8 mouse cellular contexts compared by ENCODE assay signal in the genomic region with DNA sequence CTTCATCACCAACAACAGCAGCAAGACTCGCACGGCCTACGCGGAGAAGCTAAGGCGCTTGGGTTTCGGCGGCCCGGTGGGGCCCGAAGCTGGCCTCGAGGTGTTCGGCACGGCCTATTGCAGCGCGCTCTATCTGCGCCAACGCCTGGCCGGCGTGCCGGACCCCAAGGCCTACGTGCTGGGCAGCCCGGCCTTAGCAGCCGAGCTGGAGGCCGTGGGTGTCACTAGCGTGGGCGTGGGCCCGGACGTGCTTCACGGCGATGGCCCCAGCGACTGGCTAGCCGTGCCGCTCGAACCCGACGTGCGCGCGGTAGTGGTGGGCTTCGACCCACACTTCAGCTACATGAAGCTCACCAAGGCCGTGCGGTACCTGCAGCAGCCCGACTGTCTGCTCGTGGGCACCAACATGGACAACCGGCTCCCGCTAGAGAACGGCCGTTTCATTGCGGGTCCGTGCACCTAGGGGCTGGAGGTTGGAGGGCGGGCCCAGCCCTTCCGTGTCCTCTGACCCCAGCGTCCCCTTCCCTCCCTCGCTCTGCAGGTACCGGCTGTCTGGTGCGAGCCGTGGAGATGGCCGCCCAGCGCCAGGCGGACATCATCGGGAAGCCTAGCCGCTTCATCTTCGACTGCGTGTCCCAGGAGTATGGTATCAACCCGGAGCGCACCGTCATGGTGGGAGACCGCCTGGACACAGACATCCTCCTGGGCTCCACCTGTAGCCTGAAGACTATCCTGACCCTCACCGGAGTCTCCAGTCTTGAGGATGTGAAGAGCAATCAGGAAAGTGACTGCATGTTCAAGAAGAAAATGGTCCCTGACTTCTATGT. TPM values are rescaled to one million over a fixed set of nuclear protein-coding genes. Genes with fewer than 3 reads are reported as not detected.
A peak's percentile ranks its signal among the peaks of the same experiment; 100 is the strongest.
DNase-seq lines count a peak whose midpoint lies in the region; ATAC-seq and TF ChIP-seq lines count a peak whose summit lies in the region.

No protein-coding gene starts in this region.

- H3K4me1 ChIP-seq in kidney, adult 2 months (ENCODE audit: control insufficient read depth, insufficient read depth, low read length) = peaks cover 16% of the 10 kb centered on the region
- H3K4me1 ChIP-seq in neural tube, embryonic 13.5 days (replicated peaks) = peaks cover 49% of the 10 kb centered on the region

- H3K9me3 ChIP-seq in neural tube, embryonic 13.5 days = no peaks in the 10 kb centered on the region

- peak overlapping the region; percentile 90 for H3K9ac ChIP-seq in neural tube, embryonic 13.5 days

- peak overlapping the region; percentile 70 for H3K4me3 ChIP-seq in kidney, adult 2 months (ENCODE audit: insufficient read depth, low read depth, low read length)
- peak overlapping the region; percentile 91 for H3K4me3 ChIP-seq in neural tube, embryonic 13.5 days

- peak overlapping the region; percentile 100 for H3K4me2 ChIP-seq in neural tube, embryonic 13.5 days

- ATAC-seq in neural tube, embryonic 13.5 days (ENCODE audit: low read depth) = peak; percentile 44

- no peaks in the 10 kb centered on the region for H3K27me3 ChIP-seq in kidney, adult 2 months (replicated peaks; ENCODE audit: control insufficient read depth, insufficient read depth, low read length)
- H3K27me3 ChIP-seq in neural tube, embryonic 13.5 days = no peaks in the 10 kb centered on the region

- TF ChIP-seq POLR2A in kidney, adult 2 months (IDR thresholded peaks at IDR 0.05; ENCODE audit: low read depth, low read length) = no peak

- H3K27ac ChIP-seq in kidney, adult 2 months (ENCODE audit: insufficient read depth, low read depth, low read length) = peak overlapping the region; percentile 80
- peak overlapping the region; percentile 91 for H3K27ac ChIP-seq in neural tube, embryonic 13.5 days (replicated peaks)

- WGBS in kidney, adult 2 months = 2% methylated on average over 68 of the region's 68 CpGs
- 1% methylated on average over 66 of the region's 68 CpGs for WGBS in neural tube, embryonic 13.5 days

- TF ChIP-seq CTCF in kidney, adult 2 months (conservative IDR thresholded peaks at IDR 0.05; ENCODE audit: insufficient read depth, insufficient read length, low read depth, low read length) = no peak

- no peaks in the 10 kb centered on the region for H3K36me3 ChIP-seq in kidney, adult 2 months (ENCODE audit: control insufficient read depth, insufficient read depth, low read length)
- peaks cover 31% of the 10 kb centered on the region for H3K36me3 ChIP-seq in neural tube, embryonic 13.5 days

- DNase-seq in kidney, adult 2 months = no peak
- DNase-seq in kidney, adult 9 months = no peak
- DNase-seq in MN1 (ENCODE audit: low spot score) = peak; percentile 64
- peak; percentile 60 for DNase-seq in embryo, embryonic 11 days
- DNase-seq in heart, postnatal 4 days = peak; percentile 50
- peak; percentile 56 for DNase-seq in liver
- DNase-seq in layer of hippocampus, adult 9-10 months (ENCODE audit: low spot score) = no peak

RNA-seq across cellular contexts. Expression of a gene that starts 0.7 kb away (rescaled TPM):
- polyA plus RNA-seq in kidney, adult 2 months (2012; rRNA removed) = 38.7 and 46.5 TPM in 2 replicates
- 10 to 100 TPM; 46.5 to 49.3 TPM for total RNA-seq in heart, postnatal 4 days (2021)
- 54.9 and 57.4 TPM in 2 replicates for polyA plus RNA-seq in neural tube, embryonic 13.5 days (2015; fragmentation: Nextera tagmentation; extraction: Ambion mirVana)

RNA-seq across cellular contexts. Expression of a gene that starts 0.8 kb away (rescaled TPM):
- 63.7 and 72.8 TPM in 2 replicates for polyA plus RNA-seq in kidney, adult 2 months (2012; rRNA removed)
- total RNA-seq in heart, postnatal 4 days (2021) = 10 to 100 TPM; 17.3 to 19.3 TPM
- polyA plus RNA-seq in neural tube, embryonic 13.5 days (2015; fragmentation: Nextera tagmentation; extraction: Ambion mirVana) = 39.7 and 41.6 TPM in 2 replicates

RNA-seq across cellular contexts. Expression of a gene that starts 2.8 kb away (rescaled TPM):
- 0.56 and 0.96 TPM in 2 replicates for polyA plus RNA-seq in kidney, adult 2 months (2012; rRNA removed)
- total RNA-seq in heart, postnatal 4 days (2021) = under 1 TPM in 1 of 2 experiments, not detected in 1; 0.29 TPM
- polyA plus RNA-seq in neural tube, embryonic 13.5 days (2015; fragmentation: Nextera tagmentation; extraction: Ambion mirVana) = not detected in 2 replicates

RNA-seq across cellular contexts. Expression of a gene that starts 8.0 kb away (rescaled TPM):
- 26.1 and 32.1 TPM in 2 replicates for polyA plus RNA-seq in kidney, adult 2 months (2012; rRNA removed)
- 10 to 100 TPM; 14.9 to 16.3 TPM for total RNA-seq in heart, postnatal 4 days (2021)
- 35.7 and 36.2 TPM in 2 replicates for polyA plus RNA-seq in neural tube, embryonic 13.5 days (2015; fragmentation: Nextera tagmentation; extraction: Ambion mirVana)

RNA-seq across cellular contexts. Expression of a gene that starts 17.5 kb away (rescaled TPM):
- polyA plus RNA-seq in kidney, adult 2 months (2012; rRNA removed) = 0.52 and 0.80 TPM in 2 replicates
- under 1 TPM; 0.34 to 0.91 TPM for total RNA-seq in heart, postnatal 4 days (2021)
- polyA plus RNA-seq in neural tube, embryonic 13.5 days (2015; fragmentation: Nextera tagmentation; extraction: Ambion mirVana) = 35.0 and 35.3 TPM in 2 replicates

Comparison
In these comparisons a context has a peak if more than half of its experiments do, and no peak if none do; other contexts are left out.
1. DNase-seq: peak in MN1 (single experiment), embryo, embryonic 11 days (single experiment), heart, postnatal 4 days (single experiment) and liver (single experiment); none in kidney, adult 2 months (single experiment), kidney, adult 9 months (single experiment) and layer of hippocampus, adult 9-10 months (single experiment).